Mouse (Mus musculus) T-cell, adult 2 months (primary cell): Measurements from ENCODE around the gene 2310022A10Rik.

Experiments
- DNase-seq: peaks from one replicate; pipeline ENCODE4 v3.0.0; 2022; ENCODE audit warnings: low spot score

The 2310022A10Rik gene

GRCm38 (mm10) chr7:27552931-27553513 is at the start of gene 2310022A10Rik, which contains the start of gene Pld3:
Gene 2310022A10Rik, plus strand, starts transcription at chr7:27553233.
Gene Pld3, minus strand, starts transcription at chr7:27553218.
- peak; percentile 98 for DNase-seq

- no peak for DNase-seq
These were observed 46.2 kb upstream of the 2310022A10Rik start for GRCm38 (mm10) chr7:27506765-27507370.

- peak; percentile 97 for DNase-seq
These were observed 45.1 kb upstream of the 2310022A10Rik start for GRCm38 (mm10) chr7:27507711-27508647.

- peak; percentile 76 for DNase-seq
These were observed 44.4 kb upstream of the 2310022A10Rik start for GRCm38 (mm10) chr7:27508648-27509005.

- no peak for DNase-seq
These were observed 42.2 kb upstream of the 2310022A10Rik start for GRCm38 (mm10) chr7:27510809-27511208.

GRCm38 (mm10) chr7:27514961-27515360 is 38.1 kb upstream of the 2310022A10Rik start:
- DNase-seq = no peak

- no peak for DNase-seq
These were observed 34.7 kb upstream of the 2310022A10Rik start for GRCm38 (mm10) chr7:27518314-27518713.

GRCm38 (mm10) chr7:27520104-27520503 is 32.9 kb upstream of the 2310022A10Rik start:
- DNase-seq = no peak

GRCm38 (mm10) chr7:27520599-27520998 is 32.4 kb upstream of the 2310022A10Rik start:
- DNase-seq = no peak

GRCm38 (mm10) chr7:27522967-27523366 is 30.1 kb upstream of the 2310022A10Rik start, which contains the start of gene Hipk4:
Gene Hipk4, plus strand, starts transcription at chr7:27523267.
- no peak for DNase-seq

- DNase-seq = no peak
These were observed 29.2 kb upstream of the 2310022A10Rik start for GRCm38 (mm10) chr7:27523805-27524204.

- DNase-seq = peak; percentile 65
These were observed 26.8 kb upstream of the 2310022A10Rik start for GRCm38 (mm10) chr7:27526039-27526827.

GRCm38 (mm10) chr7:27529070-27529469 is 24.0 kb upstream of the 2310022A10Rik start:
- DNase-seq = no peak

GRCm38 (mm10) chr7:27530937-27531336 is 22.1 kb upstream of the 2310022A10Rik start:
- DNase-seq = no peak

GRCm38 (mm10) chr7:27531707-27532106 is 21.3 kb upstream of the 2310022A10Rik start:
- DNase-seq = no peak

- no peak for DNase-seq
These were observed 20.5 kb upstream of the 2310022A10Rik start for GRCm38 (mm10) chr7:27532480-27533050.

GRCm38 (mm10) chr7:27535386-27535785 is 17.6 kb upstream of the 2310022A10Rik start:
- DNase-seq = no peak

- no peak for DNase-seq
These were observed 16.4 kb upstream of the 2310022A10Rik start for GRCm38 (mm10) chr7:27536618-27537017.

- no peak for DNase-seq
These were observed 15.0 kb upstream of the 2310022A10Rik start for GRCm38 (mm10) chr7:27537998-27538397.

GRCm38 (mm10) chr7:27538797-27539196 is 14.2 kb upstream of the 2310022A10Rik start:
- no peak for DNase-seq

GRCm38 (mm10) chr7:27540521-27540920 is 12.5 kb upstream of the 2310022A10Rik start:
- no peak for DNase-seq
